ENCODE assay signal across 7 mouse cellular contexts in genomic region chr13:69612175-69612544, GRCm38 (mm10). TPM values are rescaled to one million over a fixed set of nuclear protein-coding genes. Genes with fewer than 3 reads are reported as not detected.
DNase-seq lines count a peak whose midpoint lies in the region; ATAC-seq and TF ChIP-seq lines count a peak whose summit lies in the region.

No protein-coding gene starts in this region.

- H3K4me1 ChIP-seq in lung, embryonic 16.5 days (replicated peaks; ENCODE audit: control insufficient read depth, insufficient read depth, low read length): peaks cover 10% of the 10 kb centered on the region; the same call in 1 of the 2 replicates
- no peaks in the 10 kb centered on the region; the same call in 1 of the 2 replicates for H3K4me1 ChIP-seq in embryonic facial prominence, embryonic 11.5 days (ENCODE audit: control insufficient read depth, insufficient read depth, low read length)
- no peaks in the 10 kb centered on the region for H3K4me1 ChIP-seq in intestine, postnatal 0 days (replicated peaks; ENCODE audit: control insufficient read depth, insufficient read depth, low read length)

- peak overlapping the region; percentile 77 for H3K4me2 ChIP-seq in lung, embryonic 16.5 days (ENCODE audit: low read depth, low read length)
- H3K4me2 ChIP-seq in embryonic facial prominence, embryonic 11.5 days (ENCODE audit: low read depth, low read length): peak overlapping the region; percentile 64
- peak overlapping the region; percentile 77 for H3K4me2 ChIP-seq in intestine, postnatal 0 days (replicated peaks; ENCODE audit: low read depth)

- under 1% methylated on average over 24 of the region's 24 CpGs for WGBS in lung, embryonic 16.5 days
- WGBS in embryonic facial prominence, embryonic 11.5 days: under 1% methylated on average over 24 of the region's 24 CpGs
- under 1% methylated on average over 24 of the region's 24 CpGs for WGBS in intestine, postnatal 0 days

- TF ChIP-seq CTCF in intestine, postnatal 0 days (IDR thresholded peaks at IDR 0.05; ENCODE audit: low read depth): no peak

- intact Hi-C loops in left cerebral cortex, postnatal 25 days (cut with DNase I): loop anchor here (5.0 kb wide), 2 partner anchors 100 to 1020 kb away; no protein-coding TSS in a partner anchor

- peak overlapping the region; percentile 88 for H3K9ac ChIP-seq in lung, embryonic 16.5 days (ENCODE audit: low read length)
- peak overlapping the region; percentile 82 for H3K9ac ChIP-seq in embryonic facial prominence, embryonic 11.5 days (replicated peaks; ENCODE audit: low read length)
- peak overlapping the region; percentile 86 for H3K9ac ChIP-seq in intestine, postnatal 0 days (ENCODE audit: low read depth, low read length)

- no peak overlapping the region; the same call in 1 of the 2 replicates for H3K27ac ChIP-seq in lung, embryonic 16.5 days (ENCODE audit: low read length)
- H3K27ac ChIP-seq in embryonic facial prominence, embryonic 11.5 days (replicated peaks; ENCODE audit: low read depth, low read length): no peak overlapping the region
- no peak overlapping the region; the same call in 1 of the 2 replicates for H3K27ac ChIP-seq in intestine, postnatal 0 days (ENCODE audit: low read depth, low read length)

- ATAC-seq in lung, embryonic 16.5 days (ENCODE audit: low read depth): no peak
- ATAC-seq in embryonic facial prominence, embryonic 11.5 days (replicated peaks; ENCODE audit: insufficient number of reproducible peaks, low FRiP score, low TSS enrichment, low read depth): no peak
- ATAC-seq in intestine, postnatal 0 days: no peak

- H3K36me3 ChIP-seq in lung, embryonic 16.5 days (ENCODE audit: control insufficient read depth, insufficient read depth, low read length): peaks cover 24% of the 10 kb centered on the region
- H3K36me3 ChIP-seq in embryonic facial prominence, embryonic 11.5 days (replicated peaks; ENCODE audit: control insufficient read depth, insufficient read depth, low read depth, low read length): 0 out of 2 replicates have a peak, but pooled peaks cover 3% of the 10 kb centered on the region
- H3K36me3 ChIP-seq in intestine, postnatal 0 days (ENCODE audit: control insufficient read depth, insufficient read depth): peaks cover 27% of the 10 kb centered on the region

- no peaks in the 10 kb centered on the region for H3K9me3 ChIP-seq in lung, embryonic 16.5 days (ENCODE audit: control insufficient read depth, low read length)
- no peaks in the 10 kb centered on the region for H3K9me3 ChIP-seq in embryonic facial prominence, embryonic 11.5 days (replicated peaks; ENCODE audit: control insufficient read depth, low read length)
- H3K9me3 ChIP-seq in intestine, postnatal 0 days (ENCODE audit: control insufficient read depth): no peaks in the 10 kb centered on the region

- no peaks in the 10 kb centered on the region for H3K27me3 ChIP-seq in lung, embryonic 16.5 days (ENCODE audit: control insufficient read depth, insufficient read depth, low read depth, low read length)
- H3K27me3 ChIP-seq in embryonic facial prominence, embryonic 11.5 days (ENCODE audit: control insufficient read depth, insufficient read depth, low read length): no peaks in the 10 kb centered on the region
- H3K27me3 ChIP-seq in intestine, postnatal 0 days (replicated peaks; ENCODE audit: control insufficient read depth, insufficient read depth, low read length): no peaks in the 10 kb centered on the region

- H3K4me3 ChIP-seq in lung, embryonic 16.5 days (ENCODE audit: low read length): peak overlapping the region; percentile 98
- H3K4me3 ChIP-seq in embryonic facial prominence, embryonic 11.5 days (ENCODE audit: low read depth, low read length): peak overlapping the region; percentile 86
- H3K4me3 ChIP-seq in intestine, postnatal 0 days (ENCODE audit: low read depth, low read length): peak overlapping the region; percentile 98

- DNase-seq in lung, postnatal 4 days: no peak
- no peak for DNase-seq in embryonic facial prominence, embryonic 11.5 days (ENCODE audit: low spot score)
- peak; percentile 0 for DNase-seq in retina, postnatal 7 days (ENCODE audit: low read depth, low spot score)
- DNase-seq in urinary bladder, postnatal 10 days (ENCODE audit: low spot score): no peak
- DNase-seq in left cerebral cortex, postnatal 25 days (ENCODE audit: low spot score in 2 of 2): no peak

RNA-seq across cellular contexts. Expression of gene Srd5a1, which starts 0.9 kb away (rescaled TPM):
- polyA plus RNA-seq in lung, embryonic 16.5 days (2015; fragmentation: Nextera tagmentation; extraction: Ambion mirVana): 22.3 and 23.0 TPM in 2 replicates
- 20.8 and 21.5 TPM in 2 replicates for polyA plus RNA-seq in embryonic facial prominence, embryonic 11.5 days (2014; fragmentation: Nextera tagmentation; extraction: Ambion mirVana)
- 7.1 and 8.6 TPM in 2 replicates for polyA plus RNA-seq in intestine, postnatal 0 days (2015; fragmentation: Nextera tagmentation; extraction: Ambion mirVana)
- 10 to 100 TPM; 10.1 to 11.8 TPM for total RNA-seq in left cerebral cortex, postnatal 25 days (2021)
